Mouse (Mus musculus) erythroid progenitor cell, adult 5-6 weeks (primary cell): ENCODE results near the gene Pde4b. TPM values are rescaled to one million over a fixed set of nuclear protein-coding genes. Genes with fewer than 3 reads are reported as not detected.

Source experiments
- ATAC-seq: replicated peaks from 2 replicates; pipeline ENCODE4 v1.8.0; 2016; ENCODE audit warnings: moderate number of reproducible peaks, mild to moderate bottlenecking, moderate TSS enrichment, inconsistent platforms; ENCODE audit not compliant: poor library complexity, low FRiP score, severe bottlenecking
- total RNA-seq, 2 experiments: library from RNA; stranded (forward) in 1 of 2; stranded (reverse) in 1 of 2; fragments of 150-400 nt in 1 of 2; fragments of 186-747, 209-891 nt in 1 of 2; gene quantifications; 2 replicates each; pipeline versions ENCODE4 v1.2.3 to v1.2.4; 2015 to 2017; ENCODE audit warnings: low replicate concordance in 2 of 2

Pde4b gene
- total RNA-seq, 2 experiments from 2014 or later = 5.4 to 14.7 TPM

DNA sequence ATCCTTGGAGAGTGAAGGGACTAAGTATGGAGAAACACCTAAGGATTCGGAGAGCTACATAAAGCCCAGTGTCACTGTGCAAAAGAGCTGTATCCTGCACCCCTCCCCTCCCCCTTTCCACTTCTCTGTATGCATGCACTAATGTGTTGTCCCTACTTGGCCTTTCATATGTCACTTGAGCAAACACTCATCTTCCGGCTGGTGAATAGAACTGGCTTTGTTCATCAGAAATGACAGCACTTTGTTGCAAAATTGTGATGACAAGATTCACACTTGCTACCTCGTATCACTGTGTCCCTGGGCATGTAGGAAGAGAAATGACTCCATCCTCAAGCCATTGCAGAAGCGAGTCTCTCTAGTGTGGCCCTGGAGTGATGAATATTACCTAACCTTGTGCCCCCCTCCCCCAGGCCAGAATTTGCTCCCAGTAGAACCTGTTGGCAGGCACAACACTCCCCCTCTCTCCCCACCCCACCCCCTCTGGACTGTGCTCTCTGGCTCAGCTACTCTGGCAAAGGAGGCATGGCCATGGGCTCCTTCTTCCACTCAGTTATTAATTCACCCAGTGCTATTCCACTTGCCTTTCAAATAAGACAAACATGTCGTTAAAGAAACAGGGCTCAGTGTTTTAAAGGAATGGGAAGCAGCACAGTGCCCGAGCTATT is 497.4 kb downstream of the Pde4b start:
- no peak for ATAC-seq

DNA sequence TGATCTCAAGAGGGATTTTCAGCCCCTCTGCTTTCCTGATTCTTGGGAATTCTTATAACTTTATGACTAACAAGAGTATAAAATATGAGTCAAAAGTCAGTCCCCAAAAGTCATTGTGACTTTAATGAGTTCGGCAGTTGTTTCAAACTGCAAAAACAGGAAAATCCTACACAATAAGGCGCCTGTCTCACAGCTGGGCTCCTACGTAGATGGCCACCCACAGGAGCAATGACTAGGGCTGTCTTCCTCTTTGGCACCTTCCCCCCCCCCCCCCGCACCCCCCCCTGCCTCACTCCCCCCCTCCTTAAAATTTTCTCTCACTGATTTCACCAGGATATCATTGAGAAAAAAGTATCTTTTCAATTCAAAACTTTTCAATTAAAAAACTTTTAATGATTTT is 498.2 kb downstream of the Pde4b start:
- no peak for ATAC-seq

DNA sequence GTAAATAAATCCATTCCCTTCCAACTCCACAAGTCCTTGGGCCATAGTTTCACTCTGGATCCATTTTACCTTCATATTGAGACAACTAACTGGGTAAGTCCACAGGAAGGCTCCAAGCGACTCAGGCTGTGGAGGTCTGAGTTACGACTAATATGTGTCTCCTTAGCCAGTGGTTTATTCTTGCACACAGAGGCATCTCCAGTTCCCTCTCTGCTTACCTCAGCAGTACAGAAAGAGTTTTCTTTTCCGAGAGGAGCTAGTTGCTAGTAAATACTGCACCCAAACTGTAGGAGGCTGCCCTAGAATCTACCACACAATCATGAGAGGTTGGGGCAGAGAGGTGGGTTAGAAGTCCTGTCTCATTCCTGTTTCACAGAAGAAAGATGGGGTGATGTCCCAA is 499.4 kb downstream of the Pde4b start:
- no peak for ATAC-seq

DNA sequence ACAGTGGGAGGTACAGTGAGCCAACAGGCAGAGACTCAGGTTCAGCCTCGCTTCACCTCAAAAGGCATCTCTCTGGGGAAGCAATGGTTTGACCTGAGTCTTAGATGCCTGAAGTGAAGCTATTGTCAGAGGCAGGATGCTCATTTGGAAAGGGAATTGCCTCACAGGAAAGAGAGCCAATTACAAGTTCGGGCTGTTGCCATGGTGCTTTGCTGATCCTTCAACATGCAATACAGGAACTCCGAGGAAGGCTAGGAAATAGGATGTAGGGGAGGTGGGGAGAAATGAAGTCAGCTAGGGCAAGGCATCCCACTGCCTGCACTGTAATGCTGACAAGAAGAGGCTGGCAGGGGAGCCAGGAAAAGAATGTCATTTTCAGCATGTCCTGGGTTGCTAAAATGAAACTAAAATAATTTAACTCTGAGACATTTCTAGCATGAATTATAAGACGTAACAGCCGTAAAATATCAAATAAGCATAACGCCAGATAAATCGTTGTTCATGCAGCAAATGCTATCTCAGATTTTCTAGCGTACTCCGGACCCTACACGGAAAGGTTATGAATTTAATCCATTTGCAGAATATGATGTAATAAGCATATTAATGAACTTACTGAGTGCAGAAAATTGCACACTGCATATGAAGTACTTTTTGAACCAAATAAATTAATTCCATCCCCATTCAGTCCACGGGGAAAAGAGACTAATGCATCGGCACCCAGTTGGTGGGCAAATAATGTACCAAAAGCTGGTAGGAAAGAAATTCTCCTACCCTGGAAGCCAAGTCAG is 501.5 kb downstream of the Pde4b start:
- ATAC-seq = no peak

DNA sequence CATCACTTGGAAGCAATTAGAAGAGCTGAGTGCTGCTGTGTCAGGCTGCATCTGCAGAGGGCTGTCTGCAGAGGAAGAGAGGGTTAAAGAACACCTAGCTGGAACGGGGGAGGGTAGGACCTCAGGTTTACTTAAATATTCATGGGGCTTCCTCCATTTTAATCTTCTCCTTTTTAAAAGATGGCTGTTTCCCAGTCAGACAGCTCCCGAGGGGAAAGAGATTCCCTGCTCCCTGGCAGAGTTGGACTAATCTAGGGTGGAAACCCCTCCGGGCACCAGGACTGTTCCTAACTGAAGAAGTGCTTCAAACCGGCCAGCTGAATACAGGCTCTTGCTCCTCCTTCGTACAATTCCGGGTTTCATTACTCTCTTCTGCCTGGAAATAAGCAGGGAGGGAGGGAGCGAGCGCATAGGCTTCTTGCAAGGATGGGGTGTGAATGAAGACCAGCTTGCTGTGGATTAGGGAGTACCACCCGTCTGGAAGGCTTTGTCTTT is 502.2 kb downstream of the Pde4b start:
- no peak for ATAC-seq

DNA sequence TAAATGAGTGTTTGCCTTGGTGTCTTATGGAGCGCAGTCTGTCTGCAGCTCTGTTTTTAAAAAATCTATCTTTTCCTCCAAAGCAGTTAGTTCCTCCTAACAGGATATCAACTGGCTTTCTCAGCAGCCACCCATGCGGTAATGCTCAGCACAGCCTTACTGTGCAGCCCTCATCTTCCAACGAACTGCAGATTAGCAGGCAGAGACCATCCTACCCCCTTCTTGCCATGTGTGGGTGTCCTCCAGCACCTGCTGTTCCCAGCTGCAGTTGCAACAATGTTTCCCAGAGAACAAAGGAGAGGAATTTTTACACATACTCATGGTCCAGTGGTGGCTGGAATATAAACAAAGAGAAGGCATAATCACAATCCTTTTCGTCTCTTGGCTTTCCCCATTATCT is 504.5 kb downstream of the Pde4b start:
- ATAC-seq = no peak

DNA sequence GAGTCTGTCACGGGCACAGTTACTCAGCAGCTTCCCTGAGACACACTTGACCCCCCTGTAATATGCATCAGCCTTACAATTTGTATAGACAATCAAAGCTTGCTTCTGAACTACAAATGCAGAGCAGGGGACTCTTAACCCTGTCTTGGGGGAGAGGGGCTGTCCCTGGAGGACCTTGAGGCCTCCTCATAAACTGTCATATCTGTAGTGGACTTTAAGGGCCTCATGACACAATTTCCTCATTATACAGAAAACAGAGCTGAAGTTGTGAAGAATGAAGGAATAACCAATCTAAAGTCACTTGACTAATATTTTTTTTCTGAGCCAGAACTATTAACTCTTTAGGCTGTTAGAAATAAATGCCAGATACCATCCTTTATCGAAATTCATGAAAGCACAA is 505.2 kb downstream of the Pde4b start:
- ATAC-seq = no peak

DNA sequence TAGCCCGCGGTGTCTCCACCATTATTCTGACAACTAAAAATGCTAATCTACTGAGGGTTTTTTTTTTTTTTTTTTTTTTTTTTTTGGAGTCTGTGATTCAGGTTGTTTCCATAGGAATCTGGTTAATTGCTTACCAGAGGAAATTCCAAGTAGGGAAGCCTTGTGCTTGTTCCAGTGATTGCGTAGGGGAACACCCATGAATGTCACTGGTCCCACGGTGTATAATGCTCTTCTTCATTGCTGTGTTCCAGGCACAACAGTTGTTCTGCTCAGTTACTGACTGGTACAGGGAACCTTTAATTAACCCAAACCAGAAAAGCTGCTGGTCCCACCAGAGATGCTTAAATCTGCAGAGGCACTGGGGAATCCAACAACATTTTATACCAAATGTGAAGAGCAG is 506.3 kb downstream of the Pde4b start:
- ATAC-seq = no peak

DNA sequence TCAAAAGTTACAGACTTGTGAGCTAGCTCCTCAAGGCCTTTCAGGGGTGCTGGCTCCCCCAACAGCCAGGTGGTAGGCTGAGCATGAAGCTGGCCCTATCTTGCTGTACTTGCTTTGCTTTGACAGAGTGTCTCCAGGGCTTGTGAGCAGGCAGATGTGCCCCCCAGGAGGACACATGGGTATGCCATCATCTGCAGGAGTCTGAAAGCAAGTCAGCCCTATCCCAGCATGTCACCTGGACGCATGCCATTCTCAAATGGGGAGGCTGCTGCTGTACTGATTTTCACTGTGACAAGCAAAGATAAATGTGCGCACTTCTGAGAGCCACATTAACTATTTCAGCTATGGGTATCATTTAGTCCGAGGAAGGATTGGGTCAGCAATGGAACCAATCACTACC is 507.2 kb downstream of the Pde4b start:
- ATAC-seq = no peak

DNA sequence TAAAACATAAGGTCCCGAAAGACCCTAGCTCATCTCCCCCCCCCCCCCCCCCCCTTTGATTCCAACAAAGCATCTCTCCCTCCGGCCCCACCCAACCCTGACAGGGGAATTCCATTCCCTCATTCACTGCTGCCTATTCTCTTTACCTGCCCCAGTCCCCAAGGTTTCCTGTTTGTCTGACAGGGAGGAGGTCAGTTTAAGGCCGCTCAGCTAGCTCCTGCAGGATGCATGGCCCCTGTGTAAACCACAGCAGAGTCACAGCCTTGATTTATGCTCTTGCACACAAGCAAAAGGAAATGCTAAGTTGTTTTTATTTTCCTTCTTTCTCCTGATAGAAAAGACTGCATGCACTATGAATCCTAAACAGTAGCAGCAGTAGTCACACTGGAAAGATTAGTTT is 516.6 kb downstream of the Pde4b start:
- no peak for ATAC-seq

DNA sequence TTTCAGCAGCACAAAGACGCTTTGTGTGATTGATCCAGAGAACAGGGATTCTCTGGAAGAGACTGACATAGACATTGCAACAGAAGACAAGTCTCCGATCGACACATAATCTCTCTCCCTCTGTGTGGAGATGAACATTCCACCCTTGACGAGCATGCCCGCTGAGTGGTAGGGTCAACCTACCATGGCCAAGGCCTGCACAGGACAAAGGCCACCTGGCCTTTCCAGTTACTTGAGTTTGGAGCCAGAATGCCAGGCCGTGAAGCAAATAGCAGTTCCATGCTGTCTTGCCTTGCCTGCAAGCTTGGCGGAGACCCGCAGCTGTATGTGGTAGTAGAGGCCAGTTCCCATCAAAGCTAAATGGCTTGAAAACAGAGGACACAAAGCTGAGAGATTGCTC is 517.9 kb downstream of the Pde4b start:
- no peak for ATAC-seq

DNA sequence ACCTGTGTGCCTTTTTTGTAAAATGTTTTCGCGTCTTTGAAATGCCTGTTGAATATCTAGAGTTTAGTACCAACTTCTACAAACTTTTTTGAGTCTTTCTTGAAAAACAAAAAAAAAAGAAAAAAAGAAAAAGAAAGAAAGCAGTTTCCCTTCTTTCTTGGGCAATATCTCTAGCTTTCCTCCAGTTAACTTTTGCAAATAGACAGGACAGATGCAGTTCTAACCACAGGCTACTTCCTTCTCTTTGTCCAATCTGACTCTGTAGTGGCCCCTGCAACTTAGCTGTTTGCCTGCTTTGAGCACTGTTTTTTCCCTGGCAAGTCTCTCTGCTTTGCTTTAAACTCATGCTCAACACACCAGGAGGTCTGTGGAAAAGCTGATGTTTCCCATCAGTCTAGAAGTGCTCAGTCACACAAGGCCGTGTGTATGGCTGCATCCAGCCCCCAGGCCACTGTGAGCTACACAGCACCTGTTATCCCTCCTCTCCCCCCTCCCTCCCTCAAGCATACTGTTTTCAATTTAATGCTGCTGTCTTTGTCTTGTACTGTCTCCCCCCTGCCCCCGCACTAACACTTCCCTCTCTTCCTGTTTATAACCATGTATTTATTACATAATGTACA is 518.5 kb downstream of the Pde4b start:
- ATAC-seq = no peak

DNA sequence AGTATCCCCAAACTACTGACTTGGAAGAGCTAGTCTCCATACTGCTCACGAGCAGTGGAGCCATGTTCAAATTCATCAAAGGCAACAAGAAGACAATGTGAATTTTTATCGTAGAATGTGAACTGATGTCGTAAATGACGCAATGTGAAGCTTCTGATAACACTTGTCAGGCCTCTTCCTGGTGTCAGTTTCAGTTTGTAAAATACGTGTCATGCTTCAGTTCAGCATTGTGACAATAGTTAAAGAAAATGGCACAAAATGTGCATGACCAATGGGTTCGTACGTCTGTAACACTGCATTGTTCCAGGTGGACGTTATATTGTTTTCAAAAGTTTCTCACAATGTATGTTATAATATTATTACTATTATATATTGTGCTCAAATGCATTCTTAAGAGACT is 519.5 kb downstream of the Pde4b start:
- ATAC-seq = no peak

DNA sequence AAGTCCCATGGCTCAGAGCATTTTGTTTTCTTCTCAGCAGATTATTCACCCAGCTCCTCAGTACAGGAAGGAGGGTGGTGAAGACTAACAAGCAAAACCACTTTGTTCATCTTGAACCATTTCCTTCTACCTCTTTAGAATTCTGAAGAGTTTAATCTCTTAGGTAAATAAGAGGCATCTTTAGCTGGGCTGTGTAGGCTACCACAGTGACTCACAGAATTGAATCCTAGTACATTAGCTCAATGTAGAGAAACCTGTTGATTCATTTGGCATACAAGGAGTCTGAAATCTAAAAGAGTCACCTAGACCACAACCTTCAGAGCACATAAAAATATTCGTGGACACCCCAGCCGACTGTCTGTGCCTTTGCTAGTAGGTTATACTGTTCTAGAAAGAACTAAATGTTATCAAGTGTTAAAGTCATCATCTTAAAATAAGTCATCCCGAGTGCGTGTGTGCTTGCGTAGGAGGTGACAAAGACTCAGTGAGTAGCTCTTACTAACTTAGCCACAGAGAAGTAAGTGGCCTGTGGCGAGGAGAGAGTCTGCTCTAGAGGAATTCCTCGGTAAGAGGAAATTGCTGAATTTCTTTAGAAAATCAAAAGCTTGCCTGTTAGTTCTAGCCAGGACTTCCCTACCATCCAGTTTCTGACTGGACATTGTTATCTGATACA is 520.5 kb downstream of the Pde4b start:
- ATAC-seq = no peak

DNA sequence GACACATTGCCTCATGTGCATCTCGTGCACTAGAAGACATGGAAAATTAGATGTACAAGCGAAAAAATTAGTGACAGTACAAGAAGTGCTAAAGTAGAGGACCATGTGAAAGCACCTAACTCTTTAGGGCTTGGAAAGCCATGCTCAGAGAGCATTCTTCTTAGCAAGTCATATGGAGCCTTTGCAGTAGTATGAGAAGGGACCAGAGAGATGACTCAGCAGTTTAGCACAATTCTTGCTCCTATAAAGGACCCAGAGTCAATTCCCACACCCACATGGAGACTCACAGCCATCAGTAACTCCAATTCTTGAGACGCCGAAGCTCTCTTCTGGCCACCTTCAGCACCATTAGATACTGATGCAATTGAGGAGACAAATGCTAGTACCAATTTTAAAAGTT is 525.3 kb downstream of the Pde4b start:
- no peak for ATAC-seq

DNA sequence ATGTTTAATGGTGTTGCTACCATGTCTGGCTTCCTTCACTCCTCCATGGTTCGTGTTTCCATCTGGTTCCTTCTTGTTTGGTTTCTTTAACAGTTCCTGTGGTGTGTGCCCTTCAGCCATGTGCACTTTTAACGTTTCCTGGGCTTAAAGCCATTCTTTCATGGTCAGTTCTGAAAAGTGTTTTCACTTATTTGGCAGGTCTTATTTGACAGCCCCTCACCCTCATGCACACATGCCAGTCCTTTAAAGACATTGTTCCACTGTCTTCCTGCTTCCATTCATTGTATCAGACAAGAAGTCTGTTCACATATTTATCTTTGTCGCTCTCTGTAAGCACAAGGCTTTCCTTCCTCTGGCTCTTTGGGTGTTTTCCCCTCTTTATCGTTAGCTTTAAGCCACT is 530.4 kb downstream of the Pde4b start:
- ATAC-seq = no peak

DNA sequence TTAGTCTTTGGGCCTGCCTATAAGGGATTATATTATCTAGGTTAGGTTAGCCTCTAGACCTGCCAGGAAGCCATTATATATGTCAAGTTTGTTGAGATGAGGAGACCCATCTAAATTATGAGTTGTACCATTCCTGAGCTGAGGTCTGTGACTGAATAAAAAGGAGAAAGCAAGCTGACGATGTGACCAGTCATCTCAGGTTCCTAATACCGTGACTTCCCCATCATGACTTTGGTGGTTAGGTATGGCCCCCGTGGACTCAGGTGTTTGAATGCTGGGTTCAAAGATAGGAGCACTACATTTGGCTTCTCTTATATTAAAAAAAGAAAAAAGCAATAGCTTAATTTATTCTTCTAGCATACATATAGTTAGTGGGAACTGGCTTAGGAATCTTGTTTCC is 531.3 kb downstream of the Pde4b start:
- no peak for ATAC-seq

DNA sequence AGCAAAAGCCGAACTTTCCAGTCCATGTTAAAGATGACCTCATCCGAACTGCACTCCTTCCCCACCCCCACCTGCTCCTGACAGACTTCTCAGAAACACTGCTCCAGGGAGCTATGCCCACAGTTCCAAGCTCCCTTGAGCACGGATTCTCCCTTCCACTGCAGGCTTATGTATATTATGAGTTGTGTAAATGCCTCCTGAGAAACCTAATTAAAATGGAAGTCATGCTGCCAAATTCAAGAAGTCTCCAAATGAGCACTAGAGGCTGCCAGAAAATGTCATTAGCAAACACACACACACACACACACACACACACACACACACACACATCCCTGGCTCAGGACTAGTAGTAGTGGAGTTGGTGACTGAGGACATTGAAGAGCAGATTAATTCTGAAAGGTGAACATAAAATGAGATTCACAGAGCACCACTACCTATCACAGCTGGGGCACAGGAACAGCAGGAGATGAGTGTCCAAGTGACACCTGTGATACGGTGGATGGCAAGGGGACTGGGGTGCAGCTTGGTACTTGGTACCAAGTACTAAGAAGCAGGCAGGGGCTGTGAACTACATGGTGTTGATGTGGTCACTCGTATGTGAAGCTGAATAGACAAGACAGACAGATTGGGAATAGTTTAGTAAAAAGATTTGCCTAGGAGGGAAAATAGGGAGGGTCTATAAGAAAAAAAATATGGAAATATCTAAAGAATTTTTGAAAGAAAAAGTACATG is 533.0 kb downstream of the Pde4b start:
- ATAC-seq = no peak

DNA sequence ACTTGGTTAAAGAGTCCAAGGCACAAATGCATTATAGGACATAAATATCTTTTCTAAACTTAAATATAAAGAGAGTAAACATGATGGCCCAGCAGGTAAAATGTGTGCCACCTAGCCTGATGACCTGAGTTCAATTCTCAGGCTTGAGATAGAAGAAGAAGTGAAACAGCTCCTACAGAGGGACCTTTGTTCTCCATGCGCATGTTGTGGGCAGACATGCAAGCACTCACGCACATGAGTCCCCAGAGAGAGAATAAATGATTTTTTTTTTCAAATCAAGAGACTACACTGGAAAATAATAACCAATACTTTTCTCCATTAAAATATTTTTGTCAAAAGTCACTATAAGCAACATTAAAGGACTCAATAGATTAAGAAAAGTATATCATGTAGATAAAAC is 533.8 kb downstream of the Pde4b start:
- no peak for ATAC-seq

DNA sequence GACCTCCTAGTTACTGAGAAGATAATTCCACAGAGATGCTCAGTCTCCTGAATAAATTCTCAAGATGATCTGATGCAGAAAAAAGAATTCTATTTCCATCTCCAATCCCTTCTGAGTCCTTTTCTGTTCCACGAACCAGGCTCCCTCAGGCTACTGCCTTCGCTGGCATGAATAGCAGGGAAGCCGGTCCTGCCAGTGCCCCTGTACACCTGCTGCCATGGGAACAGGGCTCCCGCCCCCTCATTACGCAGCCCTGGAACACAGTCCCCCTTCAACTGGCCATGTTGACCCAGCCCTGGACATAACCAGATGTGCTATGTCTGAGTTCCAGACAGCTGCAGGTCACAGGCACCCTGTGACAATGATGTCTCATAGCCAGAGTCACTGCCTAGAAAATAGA is 535.6 kb downstream of the Pde4b start:
- ATAC-seq = no peak
